Mouse (Mus musculus): ENCODE measurements around the gene Smpd4.

DNA sequence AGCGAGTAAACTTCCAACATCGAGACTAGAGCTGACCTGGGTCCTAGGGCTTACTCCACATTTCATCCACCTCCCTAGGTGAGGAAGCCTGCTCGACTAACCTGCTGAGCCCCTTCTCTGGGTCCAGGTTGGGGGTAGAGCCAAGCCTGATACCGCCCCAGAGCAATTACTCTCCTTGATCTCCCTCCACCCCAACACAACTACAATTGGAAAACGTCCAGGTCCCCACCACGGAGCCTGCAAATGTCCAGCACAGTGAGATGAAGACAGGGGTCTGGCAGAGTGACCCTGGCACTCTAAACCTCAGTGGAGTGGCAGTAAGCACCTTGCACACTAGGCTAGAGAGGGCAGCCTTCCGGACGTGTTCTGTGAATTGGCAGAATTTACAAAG is 42.3 kb upstream of the Smpd4 start:
- TF ChIP-seq GATA2 (IDR thresholded peaks at IDR 0.05; ENCODE audit: borderline replicate concordance, low read depth, low read length) (no peak), TAL1 (conservative IDR thresholded peaks at IDR 0.05; ENCODE audit: low read depth, low read length) (no peak)
